Mouse (Mus musculus): ENCODE measurements around the gene Med10. TPM values are rescaled to one million over a fixed set of nuclear protein-coding genes. Genes with fewer than 3 reads are reported as not detected.

The Med10 gene
- 134 TPM in 2 replicates for polyA plus RNA-seq (2021; fragmentation: Nextera tagmentation)
- long read RNA-seq, experiment 1, transcript Med10-201 (4 exons, 913 nt): major isoform, 97 of 106 reads
- long read RNA-seq, experiment 1, partial matches to known transcripts: 0 of 106 reads
- long read RNA-seq, experiment 1, other reads (novel, unspliced or antisense): 9 of 106 reads
- long read RNA-seq, experiment 2, full-length matches to known transcripts: 46 of 53 reads
- long read RNA-seq, experiment 2, partial matches to known transcripts: 0 of 53 reads
- long read RNA-seq, experiment 2, other reads (novel, unspliced or antisense): 7 of 53 reads

GRCm38 (mm10) chr13:69802095-69802494, at the start of gene Med10:
TSS of gene Med10 (plus strand) at chr13:69802395.

Other genes starting within 250 kb of the Med10 start
- gene Srd5a1, start 191.0 kb upstream of the Med10 start, polyA plus RNA-seq (2021; fragmentation: Nextera tagmentation): 12.6 and 15.6 TPM in 2 replicates
- gene Ube2ql1, start 62.5 kb upstream of the Med10 start, polyA plus RNA-seq (2021; fragmentation: Nextera tagmentation): 38.7 and 43.4 TPM in 2 replicates

Data from layer of hippocampus, adult 6 months (tissue).